Mouse (Mus musculus): ENCODE measurements around the gene Wnt9a.

DNA sequence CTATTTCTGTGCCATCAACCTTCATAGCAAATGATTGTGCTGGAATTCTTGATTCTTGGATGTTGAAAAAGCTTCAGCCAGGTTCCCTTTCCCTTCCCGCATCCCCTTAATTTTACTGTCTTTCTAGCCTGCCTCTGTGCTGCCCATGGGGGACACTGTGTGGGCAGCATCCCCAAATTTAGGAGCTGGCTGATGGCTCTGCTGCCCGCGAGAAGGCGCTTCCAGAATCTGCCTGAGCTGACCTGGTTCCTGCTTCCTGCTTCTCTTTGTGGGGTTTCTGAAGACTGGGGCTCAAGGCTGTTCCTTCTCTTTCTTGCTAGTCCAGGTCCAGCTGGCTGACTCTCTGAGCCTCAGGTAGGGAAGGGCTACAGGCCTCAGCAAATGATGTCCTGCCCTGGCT is 48.1 kb downstream of the Wnt9a start:
- no peak for TF ChIP-seq EP300 (IDR thresholded peaks at IDR 0.05)
- TF ChIP-seq CTCF (IDR thresholded peaks at IDR 0.05), result no peak

All from lung, postnatal 0 days (tissue).